Mouse (Mus musculus) ES-E14 (cell line): Measurements from ENCODE around the gene Egr2. TPM values are rescaled to one million over a fixed set of nuclear protein-coding genes. Genes with fewer than 3 reads are reported as not detected.

Experiments used
- DNase-seq: peaks from one replicate; pipeline ENCODE4 v3.0.0-alpha.2; 2013; ENCODE audit warnings: low read depth, low spot score
- H3K27ac ChIP-seq: 2 replicates; pipeline ENCODE4 v1.5.1; 2012; ENCODE audit warnings: low read depth, mild to moderate bottlenecking, low read length, moderate library complexity, mixed read lengths; ENCODE audit not compliant: poor library complexity, insufficient read depth, severe bottlenecking
- H3K36me3 ChIP-seq: 2 replicates; pipeline ENCODE4 v1.6.1; 2012; ENCODE audit warnings: mild to moderate bottlenecking, low read length, moderate library complexity, mixed read lengths; ENCODE audit not compliant: control insufficient read depth, poor library complexity, insufficient read depth, severe bottlenecking
- H3K4me1 ChIP-seq, 2 experiments: fragments of 150-350 bp in 1 of 2; sonication (generic) in 1 of 2; 2 replicates each; pipeline ENCODE4 v1.6.1; 2012; ENCODE audit warnings: low read length in 2 of 2, mild to moderate bottlenecking in 1 of 2, mixed read lengths in 1 of 2; ENCODE audit not compliant: control insufficient read depth in 2 of 2, insufficient read depth in 2 of 2, poor library complexity in 1 of 2
- H3K4me3 ChIP-seq, 2 experiments: fragments of 150-350 bp in 1 of 2; sonication (generic) in 1 of 2; 2 replicates each; pipeline ENCODE4 v1.5.1; 2012; ENCODE audit warnings: low read length in 2 of 2, low read depth in 1 of 2, mild to moderate bottlenecking in 1 of 2, mixed read lengths in 1 of 2; ENCODE audit not compliant: insufficient read depth in 1 of 2, poor library complexity in 1 of 2, severe bottlenecking in 1 of 2
- H3K9ac ChIP-seq: 2 replicates; pipeline ENCODE4 v1.6.1; 2012; ENCODE audit warnings: low read depth, mild to moderate bottlenecking, low read length, mixed read lengths; ENCODE audit not compliant: poor library complexity, insufficient read depth, severe bottlenecking
- H3K9me3 ChIP-seq: fragments of 150-350 bp; sonication (generic); 2 replicates; pipeline ENCODE4 v1.6.1; 2012; ENCODE audit warnings: low read depth, mild to moderate bottlenecking, low read length; ENCODE audit not compliant: control insufficient read depth, insufficient read depth
- CHD2 ChIP-seq: IDR thresholded peaks from 2 replicates; pipeline ENCODE4 v1.6.1; 2014; ENCODE audit warnings: mild to moderate bottlenecking, low read depth, low read length, inconsistent platforms
- HCFC1 ChIP-seq: IDR thresholded peaks from 2 replicates; pipeline ENCODE4 v1.6.1; 2012; ENCODE audit warnings: low read length, inconsistent platforms, borderline replicate concordance; ENCODE audit not compliant: insufficient read depth
- MAFK ChIP-seq: IDR thresholded peaks from 2 replicates; pipeline ENCODE4 v1.6.1; 2014; ENCODE audit warnings: mild to moderate bottlenecking, low read depth, low read length, inconsistent platforms; ENCODE audit not compliant: insufficient read depth
- ZC3H11A ChIP-seq: IDR thresholded peaks from 2 replicates; pipeline ENCODE4 v1.6.1; 2012; ENCODE audit warnings: low read depth, mild to moderate bottlenecking, inconsistent platforms, low read length, borderline replicate concordance
- ZNF384 ChIP-seq: IDR thresholded peaks from 2 replicates; pipeline ENCODE4 v1.6.1; 2012; ENCODE audit warnings: low read depth, low read length, inconsistent platforms
- in situ Hi-C, 2 experiments: fragments of 600-800 bp; cut with MboI; formaldehyde crosslinking; loops; one replicate each; pipeline ENCODE4 v1.15.1; 2025; ENCODE audit warnings: low sequenced_read_pairs in 2 of 2, inconsistent platforms in 1 of 2; ENCODE audit not compliant: unreplicated experiment in 2 of 2
- total RNA-seq: library from RNA; depleted of rRNA; stranded (reverse); fragments of 300-350 nt; gene quantifications from 2 replicates; pipeline ENCODE4 v1.2.3, GENCODE M21; 2012

Egr2 gene
- total RNA-seq, 1 experiment, result 0.18 TPM

GRCm38 (mm10) chr10:67548877-67549731 is 13.8 kb downstream of the Egr2 start, which contains the start of gene Ado:
Gene Ado, minus strand, starts transcription at chr10:67548955.
- peak within 1 kb of the TSS; percentile 46 for H3K27ac ChIP-seq
- peaks cover 8% of the 10 kb centered on the region; the same call in 1 of the 2 replicates for H3K36me3 ChIP-seq
- H3K9me3 ChIP-seq, result no peaks in the 10 kb centered on the region
- peak; percentile 78 for DNase-seq
- H3K9ac ChIP-seq, result peak within 1 kb of the TSS; percentile 88
- TF ChIP-seq ZNF384, result peak; percentile 83
- TF ChIP-seq CHD2, result no peak
- peak; percentile 94 for TF ChIP-seq HCFC1
- H3K4me1 ChIP-seq, result peaks cover 0 to 7% of the 10 kb centered on the region in 2 experiments; a peak in 2 of 4 replicates
- peak within 1 kb of the TSS; percentile 82 to 97 for H3K4me3 ChIP-seq
- in situ Hi-C loops, result no loop called here

- Histone ChIP-seq H3K36me3 (no peaks in the 10 kb centered on the region), H3K9ac (no peak overlapping the region), H3K4me1 (no peaks in the 10 kb centered on the region), H3K4me3 (no peak overlapping the region), H3K9me3 (no peaks in the 10 kb centered on the region), H3K27ac (no peak overlapping the region)
- in situ Hi-C loops, result no loop called here
- TF ChIP-seq HCFC1, result no peak
- TF ChIP-seq CHD2, result no peak
- TF ChIP-seq ZC3H11A, result no peak
- TF ChIP-seq ZNF384, result no peak
- TF ChIP-seq MAFK, result no peak
- no peak for DNase-seq
These were observed 22.8 kb downstream of the Egr2 start for GRCm38 (mm10) chr10:67558053-67558452.

GRCm38 (mm10) chr10:67559765-67560394 is 24.6 kb downstream of the Egr2 start:
- Histone ChIP-seq H3K36me3 (no peaks in the 10 kb centered on the region), H3K27ac (no peak overlapping the region), H3K9ac (no peak overlapping the region), H3K4me1 (no peaks in the 10 kb centered on the region), H3K4me3 (no peak overlapping the region), H3K9me3 (no peaks in the 10 kb centered on the region)
- DNase-seq, result no peak
- in situ Hi-C loops, result no loop called here
- no peak for TF ChIP-seq ZNF384
- no peak for TF ChIP-seq MAFK
- no peak for TF ChIP-seq ZC3H11A
- no peak for TF ChIP-seq CHD2
- no peak for TF ChIP-seq HCFC1

- Histone ChIP-seq H3K27ac (no peak overlapping the region), H3K36me3 (no peaks in the 10 kb centered on the region), H3K9ac (no peak overlapping the region), H3K4me3 (no peak overlapping the region), H3K9me3 (no peaks in the 10 kb centered on the region), H3K4me1 (no peaks in the 10 kb centered on the region)
- TF ChIP-seq ZC3H11A, result no peak
- TF ChIP-seq HCFC1, result no peak
- no peak for TF ChIP-seq MAFK
- no peak for TF ChIP-seq CHD2
- no peak for TF ChIP-seq ZNF384
- in situ Hi-C loops, result no loop called here
- no peak for DNase-seq
These were observed 25.9 kb downstream of the Egr2 start for GRCm38 (mm10) chr10:67561185-67561584.
